Mouse (Mus musculus): ENCODE results near the gene Mab21l1. TPM values are rescaled to one million over a fixed set of nuclear protein-coding genes. Genes with fewer than 3 reads are reported as not detected.

Mab21l1 gene
- total RNA-seq, 4 experiments from 2014 or later = 1.7 to 3.0 (median 2.4) TPM

DNA sequence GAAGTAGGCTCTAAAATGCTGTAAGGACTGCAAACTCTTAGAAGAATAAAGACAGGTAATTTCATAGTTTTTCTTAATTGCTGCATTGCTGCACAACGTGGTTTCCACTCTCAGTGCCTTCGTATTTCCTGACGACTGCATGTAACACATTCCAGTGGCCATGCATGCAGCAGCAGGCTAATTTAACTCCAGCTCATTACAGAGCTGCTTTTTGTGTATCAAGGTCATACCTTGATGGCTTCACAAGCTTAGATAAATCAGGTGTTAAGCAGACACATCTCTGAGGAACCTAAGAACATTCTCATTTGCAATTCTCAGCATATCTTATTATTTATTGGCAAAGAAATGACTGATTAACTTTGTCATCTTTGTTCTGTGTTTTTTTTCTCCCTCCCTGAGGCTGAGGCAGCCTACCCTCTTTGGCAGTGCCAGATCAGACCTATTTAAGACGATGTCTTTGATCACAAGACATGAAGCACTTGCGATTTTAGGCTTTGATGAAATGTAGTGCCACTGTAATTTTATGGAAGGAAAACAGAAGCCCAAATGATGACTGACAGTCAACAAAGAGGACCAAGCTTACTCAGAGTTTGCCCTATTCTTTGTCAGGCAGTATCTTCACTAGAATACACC, 32.8 kb downstream of the Mab21l1 start:
- no peak for DNase-seq (ENCODE audit: low spot score in 2 of 2)

DNA sequence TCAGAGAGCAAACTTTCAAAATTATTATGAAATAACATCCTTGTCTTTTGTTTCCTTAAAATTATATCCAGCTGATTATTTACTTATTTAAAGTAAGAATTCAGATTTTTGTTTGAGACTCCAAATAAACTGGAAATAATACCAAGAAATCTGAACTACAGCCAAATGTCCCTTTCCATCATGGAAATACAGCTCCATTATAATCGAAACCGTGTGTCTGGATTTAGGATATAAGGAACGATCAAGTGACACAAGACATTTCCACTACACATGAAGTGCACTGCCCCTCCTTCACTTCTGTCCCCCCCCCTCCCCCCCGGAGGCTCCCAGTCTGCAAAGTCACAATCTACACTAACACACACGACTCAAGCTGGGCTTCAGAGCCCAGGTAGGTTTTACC, 33.8 kb downstream of the Mab21l1 start:
- no peak for DNase-seq (ENCODE audit: low spot score in 2 of 2)

DNA sequence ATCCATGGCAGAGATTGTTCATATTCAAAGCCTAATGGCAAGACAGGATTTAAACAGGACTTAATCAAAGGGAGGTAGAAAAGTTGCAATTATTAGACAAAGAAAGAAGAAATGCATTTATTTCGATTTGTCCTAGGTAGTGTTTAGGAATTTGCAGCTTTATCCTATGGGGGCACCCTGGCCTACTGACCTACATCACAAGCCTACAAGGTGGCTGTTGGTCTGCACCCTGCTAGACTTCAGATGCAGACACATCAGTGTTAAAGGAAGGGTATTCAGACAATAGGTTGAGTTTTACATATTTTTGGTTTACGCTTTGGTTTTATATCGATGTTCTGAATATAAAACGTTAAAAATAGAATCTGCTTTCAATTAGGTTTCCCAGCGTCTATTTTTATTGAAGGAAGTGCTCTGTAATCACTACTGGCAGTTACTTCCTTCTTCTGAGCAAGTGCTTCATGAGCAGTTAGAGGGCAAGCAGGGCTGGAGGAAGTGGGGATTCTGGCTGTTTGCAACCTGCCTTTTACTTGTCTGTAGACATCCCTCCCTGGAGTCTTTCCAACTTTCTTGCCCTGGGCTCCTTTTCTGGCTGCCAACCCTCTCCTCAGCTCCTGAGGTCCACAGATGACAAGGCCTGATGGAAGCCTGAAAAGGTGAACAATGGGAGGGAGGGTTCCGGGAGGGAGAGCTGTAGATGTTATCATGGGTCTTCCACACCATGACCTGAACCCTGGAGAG, 34.5 kb downstream of the Mab21l1 start:
- DNase-seq (ENCODE audit: low spot score in 2 of 2) = no peak

DNA sequence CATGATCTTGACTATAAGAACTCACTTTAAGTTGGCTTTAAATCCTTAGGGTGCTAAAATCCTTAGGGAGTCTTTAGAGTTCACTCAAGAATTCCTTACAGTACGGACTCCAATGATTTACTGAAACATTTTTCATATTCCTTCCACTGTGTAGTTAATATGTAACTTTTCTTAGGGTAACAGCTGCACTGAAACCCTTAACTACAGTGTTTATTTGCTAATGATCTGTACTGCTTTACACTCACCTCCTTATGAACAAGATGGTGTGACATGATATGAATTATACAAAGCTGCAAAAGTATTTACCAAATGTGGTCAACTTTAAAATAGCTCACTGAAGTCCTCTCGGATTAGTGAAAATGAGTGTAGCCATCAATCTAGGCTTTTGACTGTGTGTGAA, 35.8 kb downstream of the Mab21l1 start:
- no peak for DNase-seq (ENCODE audit: low spot score in 2 of 2)

DNA sequence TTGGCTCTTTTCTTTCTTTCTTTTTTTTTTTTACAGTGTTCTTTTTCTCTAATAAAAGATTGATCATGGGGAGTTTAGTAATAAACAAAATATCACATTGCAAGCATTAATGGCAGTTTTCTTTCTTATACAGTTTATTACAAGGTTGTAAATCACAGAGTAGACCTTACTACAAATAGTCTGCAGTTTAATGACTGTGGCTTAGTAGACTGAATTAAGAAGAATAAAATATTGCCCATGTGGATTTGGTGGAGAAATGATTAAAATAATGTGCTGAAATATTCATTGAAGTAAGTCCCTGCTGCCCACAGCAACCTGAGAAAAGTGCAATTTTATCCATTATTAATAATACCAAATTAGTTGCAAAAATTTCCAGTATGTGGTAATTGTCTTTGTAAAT, 37.3 kb downstream of the Mab21l1 start:
- no peak for DNase-seq (ENCODE audit: low spot score in 2 of 2)

DNA sequence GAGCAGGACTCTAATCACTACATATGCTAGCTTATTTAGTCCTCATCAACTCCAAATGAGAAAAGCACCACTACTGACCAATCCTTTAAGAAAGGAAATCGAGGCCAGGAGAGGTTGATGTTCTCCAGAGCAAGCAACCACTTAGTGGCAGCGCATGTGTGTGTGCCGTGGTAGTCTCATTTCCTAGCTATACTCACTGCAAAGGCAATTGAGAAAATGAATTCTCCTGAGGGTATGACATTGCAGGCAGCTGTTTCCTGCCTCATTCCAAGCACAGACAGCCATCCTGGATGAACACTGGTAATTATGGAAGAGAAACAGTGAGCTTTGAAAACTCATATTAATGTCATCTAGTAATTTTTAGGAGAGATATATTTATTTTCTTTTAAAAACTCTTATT, 42.6 kb downstream of the Mab21l1 start:
- DNase-seq (ENCODE audit: low spot score in 2 of 2) = no peak

DNA sequence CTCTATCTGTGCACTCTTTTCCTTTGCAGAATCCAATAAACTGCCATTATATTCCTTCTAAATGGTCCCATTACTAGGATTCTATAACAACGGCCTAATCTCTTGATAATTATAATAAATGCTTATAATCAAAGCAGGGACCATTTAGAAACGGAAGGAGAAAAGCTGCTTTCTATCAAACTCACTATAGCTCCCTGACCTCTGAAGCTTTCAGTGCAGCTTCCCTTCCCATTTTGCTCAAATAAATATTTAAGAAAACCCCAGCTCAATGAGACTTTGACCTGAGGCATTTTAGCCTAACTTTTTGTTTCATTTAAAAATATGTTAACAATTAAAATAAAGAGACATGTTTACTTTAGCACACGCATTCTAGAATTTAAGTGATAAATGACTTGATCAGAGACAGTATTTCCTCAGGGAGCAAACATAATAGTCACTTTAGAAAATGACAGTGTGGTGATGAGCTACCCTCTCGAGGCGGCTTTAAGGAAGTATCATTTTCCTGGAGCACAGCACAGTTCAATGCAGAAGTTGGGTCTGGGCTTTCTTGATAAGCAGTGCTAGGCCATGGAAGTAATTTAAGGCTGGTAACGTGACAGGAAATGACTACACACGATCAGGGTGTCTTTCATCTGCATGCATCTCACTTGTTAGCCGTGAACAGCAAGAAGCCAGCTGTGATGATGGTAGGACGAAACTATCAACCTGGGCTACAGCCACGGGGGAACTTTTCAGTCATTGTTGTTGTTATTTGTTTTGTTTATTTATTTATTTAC, 46.4 kb downstream of the Mab21l1 start:
- no peak for DNase-seq (ENCODE audit: low spot score in 2 of 2)

DNA sequence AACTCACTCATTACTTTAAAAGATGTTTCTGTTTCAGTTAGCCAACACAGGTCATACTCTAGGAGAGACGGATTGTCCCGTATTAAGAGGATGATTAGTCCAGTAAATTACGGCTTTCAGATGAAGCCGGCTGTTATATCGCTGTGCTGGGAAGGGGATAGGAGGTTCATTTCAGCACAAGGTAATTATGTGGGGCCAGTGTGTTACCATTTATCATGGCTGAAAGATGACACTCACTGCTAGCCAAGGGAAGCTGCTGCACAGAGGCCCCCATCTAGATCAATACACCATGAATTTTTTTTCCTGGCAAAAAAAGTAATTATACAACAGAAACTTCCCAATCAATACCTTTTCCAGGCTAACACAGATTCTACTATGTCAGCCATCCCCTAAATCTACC, 47.9 kb downstream of the Mab21l1 start:
- DNase-seq (ENCODE audit: low spot score in 2 of 2) = no peak
